Mouse (Mus musculus) heart, embryonic 15.5 days (tissue): ENCODE measurements around the gene Msrb1. TPM values are rescaled to one million over a fixed set of nuclear protein-coding genes. Genes with fewer than 3 reads are reported as not detected.
A peak's percentile ranks its signal among the peaks of the same experiment; 100 is the strongest.
"Not testable (repeated sequence)": the region's sequence is repeated elsewhere in the genome, so short reads cannot be mapped to it uniquely, and the experiment has no call there.

Experiments used
- ATAC-seq: fragments of 200-750 bp; cut with Nextera tagmentation; replicated peaks from 2 replicates; pipeline ENCODE4 v1.8.0; 2017; ENCODE audit warnings: low read depth, moderate TSS enrichment; ENCODE audit not compliant: insufficient number of reproducible peaks, insufficient read depth, low FRiP score
- H3K27ac ChIP-seq: fragments of 300-500 bp; sonication (generic); 2 replicates; pipeline ENCODE4 v1.5.1; 2015; ENCODE audit warnings: mild to moderate bottlenecking, inconsistent platforms
- H3K27me3 ChIP-seq: fragments of 300-500 bp; sonication (generic); 2 replicates; pipeline ENCODE4 v1.6.1; 2015; ENCODE audit warnings: inconsistent platforms
- H3K36me3 ChIP-seq: fragments of 300-500 bp; sonication (generic); 2 replicates; pipeline ENCODE4 v1.6.1; 2015; ENCODE audit warnings: mild to moderate bottlenecking, inconsistent platforms
- H3K4me1 ChIP-seq: fragments of 300-500 bp; sonication (generic); replicated peaks from 2 replicates; pipeline ENCODE4 v1.6.1; 2015; ENCODE audit warnings: inconsistent platforms
- H3K4me2 ChIP-seq: fragments of 300-500 bp; sonication (generic); 2 replicates; pipeline ENCODE4 v1.6.1; 2015; ENCODE audit warnings: inconsistent platforms, mild to moderate bottlenecking, moderate library complexity
- H3K4me3 ChIP-seq: fragments of 300-500 bp; sonication (generic); 2 replicates; pipeline ENCODE4 v1.5.1; 2015; ENCODE audit warnings: mild to moderate bottlenecking, inconsistent platforms
- H3K9ac ChIP-seq: fragments of 300-500 bp; sonication (generic); 2 replicates; pipeline ENCODE4 v1.6.1; 2015; ENCODE audit warnings: mild to moderate bottlenecking, inconsistent platforms
- H3K9me3 ChIP-seq: fragments of 300-500 bp; sonication (generic); replicated peaks from 2 replicates; pipeline ENCODE4 v1.6.1; 2016; ENCODE audit warnings: inconsistent platforms
- WGBS: fragments of 180-500 bp; shearing (Covaris S2); methylation state at CpG from one replicate; pipeline ENCODE4 v1.1.7; 2015; ENCODE audit warnings: mixed read lengths; 5-methylcytosine and 5-hydroxymethylcytosine counted together
- polyA plus RNA-seq: library from polyadenylated mRNA; unstranded; fragments of >200 nt; fragmentation: Nextera tagmentation; extraction: Ambion mirVana; gene quantifications from 2 replicates; pipeline ENCODE4 v1.2.1, GENCODE M21; 2015

Msrb1 gene
- polyA plus RNA-seq, 1 experiment from 2014 or later: 21.4 TPM

DNA sequence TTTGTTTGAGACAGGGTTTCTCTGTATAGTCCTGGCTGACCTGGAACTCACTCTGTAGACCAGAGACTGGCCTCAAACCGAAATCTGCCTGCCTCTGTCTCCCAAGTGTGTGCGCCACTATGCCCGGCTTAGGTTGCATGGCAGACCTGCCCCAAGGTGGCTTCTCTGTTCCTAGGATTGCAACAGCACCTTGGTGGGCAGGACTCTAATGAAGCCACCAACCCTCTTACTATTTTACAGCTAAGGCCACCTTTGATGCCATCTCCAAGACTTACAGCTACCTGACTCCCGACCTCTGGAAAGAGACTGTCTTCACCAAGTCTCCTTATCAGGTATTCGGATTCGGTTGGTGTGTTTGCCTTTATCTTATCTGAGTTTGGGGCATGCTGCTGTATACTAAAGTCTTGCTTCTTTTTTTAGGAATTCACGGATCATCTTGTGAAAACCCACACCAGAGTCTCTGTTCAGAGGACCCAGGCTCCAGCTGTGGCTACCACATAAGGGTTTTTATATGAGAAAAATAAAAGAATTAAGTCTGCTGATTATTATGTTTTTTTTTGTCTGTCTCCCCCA is 15.0 kb upstream of the Msrb1 start:
- 28% methylated on average over 7 of the region's 7 CpGs for WGBS
- Histone ChIP-seq H3K4me1 (peaks cover 34% of the 10 kb centered on the region), H3K36me3 (peaks cover 19% of the 10 kb centered on the region), H3K9ac (peak overlapping the region; percentile 56), H3K4me2 (peak overlapping the region; percentile 70), H3K4me3 (peak overlapping the region; percentile 89)
- H3K9me3 ChIP-seq, H3K27me3 ChIP-seq, H3K27ac ChIP-seq, ATAC-seq: not testable (repeated sequence)

DNA sequence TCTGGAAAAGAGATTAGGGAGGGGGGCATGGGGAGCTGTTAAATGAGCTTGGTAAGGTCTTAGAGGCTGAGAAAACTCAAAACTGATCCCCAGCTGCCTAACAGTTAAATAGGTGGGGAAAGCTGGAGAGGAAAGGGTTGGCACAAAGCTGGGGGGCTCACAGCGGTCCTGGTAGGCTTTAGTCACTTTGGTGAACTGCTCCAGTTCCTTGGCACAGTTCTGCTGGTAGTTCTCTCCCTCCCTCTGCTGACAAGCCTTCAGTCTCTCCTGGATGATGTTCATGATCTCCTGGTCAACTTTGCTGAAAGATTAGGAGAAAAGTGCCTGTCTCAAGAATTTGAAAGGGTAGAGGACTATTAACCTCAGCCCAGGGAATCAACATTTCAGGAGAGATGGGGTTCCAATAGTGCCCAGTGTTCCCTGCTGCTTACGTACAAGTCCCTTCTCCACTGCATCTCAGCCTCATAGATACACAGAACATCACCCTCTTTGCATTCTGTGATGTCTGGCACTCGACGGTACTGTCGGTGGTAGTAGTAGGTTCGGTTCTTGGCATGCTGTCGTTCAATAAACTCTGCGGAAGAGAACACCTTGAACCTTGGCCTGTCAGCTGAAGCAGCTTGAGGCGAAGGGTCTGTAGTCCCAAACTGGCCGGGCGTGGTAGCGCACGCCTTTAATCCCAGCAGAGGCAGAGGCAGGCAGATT is 14.1 kb upstream of the Msrb1 start:
- H3K4me3 ChIP-seq: peak overlapping the region; percentile 89
- H3K4me2 ChIP-seq: peak overlapping the region; percentile 70
- H3K9me3 ChIP-seq: no peaks in the 10 kb centered on the region
- ATAC-seq: no peak
- H3K36me3 ChIP-seq: peaks cover 19% of the 10 kb centered on the region
- 33% methylated on average over 13 of the region's 13 CpGs for WGBS
- H3K9ac ChIP-seq: peak overlapping the region; percentile 56; the same call in 1 of the 2 replicates
- H3K27ac ChIP-seq: no peak overlapping the region
- no peaks in the 10 kb centered on the region for H3K27me3 ChIP-seq
- peaks cover 34% of the 10 kb centered on the region for H3K4me1 ChIP-seq

- Histone ChIP-seq H3K4me1 (peaks cover 34% of the 10 kb centered on the region), H3K4me3 (peak overlapping the region; percentile 89), H3K4me2 (peak overlapping the region; percentile 70), H3K9me3 (no peaks in the 10 kb centered on the region), H3K27ac (peak overlapping the region; percentile 96), H3K9ac (peak overlapping the region; percentile 95), H3K36me3 (peaks cover 16% of the 10 kb centered on the region), H3K27me3 (no peaks in the 10 kb centered on the region; the same call in 1 of the 2 replicates)
- WGBS: 4% methylated on average over 12 of the region's 12 CpGs
- no peak for ATAC-seq
Measured at GRCm38 (mm10) chr17:24723122-24723880, 13.1 kb upstream of the Msrb1 start.

- Histone ChIP-seq H3K27me3 (no peaks in the 10 kb centered on the region; the same call in 1 of the 2 replicates), H3K36me3 (peaks cover 16% of the 10 kb centered on the region), H3K27ac (peak overlapping the region; percentile 96), H3K4me1 (peaks cover 31% of the 10 kb centered on the region), H3K4me3 (peak overlapping the region; percentile 89), H3K9me3 (no peaks in the 10 kb centered on the region), H3K4me2 (peak overlapping the region; percentile 70), H3K9ac (peak overlapping the region; percentile 95)
- ATAC-seq: 0 out of 2 replicates have a peak, but pooled peaks have one; percentile 4
- 0% methylated on average over 15 of the region's 15 CpGs for WGBS
Measured at GRCm38 (mm10) chr17:24723881-24724180, 12.6 kb upstream of the Msrb1 start.

DNA sequence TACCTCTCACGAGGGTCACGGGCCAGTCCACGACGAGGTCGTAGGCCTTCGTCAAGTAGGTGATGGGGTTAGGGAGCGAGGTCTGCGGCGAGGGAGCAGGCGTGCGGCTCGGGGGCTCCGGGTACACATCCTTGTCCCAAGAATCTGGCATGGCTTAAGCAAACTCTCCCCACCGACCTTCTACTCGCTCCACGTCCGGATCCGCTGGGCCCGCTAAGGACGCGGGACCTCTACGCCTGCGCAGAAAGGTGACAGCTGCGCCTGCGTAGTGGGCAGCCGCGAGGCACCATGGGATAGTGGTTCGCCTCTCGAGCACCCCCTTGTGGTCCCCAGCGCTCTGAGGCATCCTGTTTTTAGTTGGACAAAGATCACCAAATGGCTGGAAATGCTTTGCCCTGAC is 12.3 kb upstream of the Msrb1 start, which contains the start of gene Ndufb10:
TSS of gene Ndufb10 (minus strand) at position 295 of the 400 bp plus-strand sequence.
- H3K36me3 ChIP-seq: peaks cover 16% of the 10 kb centered on the region
- H3K9me3 ChIP-seq: no peaks in the 10 kb centered on the region
- H3K4me1 ChIP-seq: peaks cover 27% of the 10 kb centered on the region
- peak within 1 kb of the TSS; percentile 70 for H3K4me2 ChIP-seq
- peak within 1 kb of the TSS; percentile 89 for H3K4me3 ChIP-seq
- H3K27ac ChIP-seq: peak within 1 kb of the TSS; percentile 96
- H3K27me3 ChIP-seq: no peaks in the 10 kb centered on the region; the same call in 1 of the 2 replicates
- ATAC-seq: peak; percentile 72
- 1% methylated on average over 30 of the region's 30 CpGs for WGBS
- peak within 1 kb of the TSS; percentile 95 for H3K9ac ChIP-seq

DNA sequence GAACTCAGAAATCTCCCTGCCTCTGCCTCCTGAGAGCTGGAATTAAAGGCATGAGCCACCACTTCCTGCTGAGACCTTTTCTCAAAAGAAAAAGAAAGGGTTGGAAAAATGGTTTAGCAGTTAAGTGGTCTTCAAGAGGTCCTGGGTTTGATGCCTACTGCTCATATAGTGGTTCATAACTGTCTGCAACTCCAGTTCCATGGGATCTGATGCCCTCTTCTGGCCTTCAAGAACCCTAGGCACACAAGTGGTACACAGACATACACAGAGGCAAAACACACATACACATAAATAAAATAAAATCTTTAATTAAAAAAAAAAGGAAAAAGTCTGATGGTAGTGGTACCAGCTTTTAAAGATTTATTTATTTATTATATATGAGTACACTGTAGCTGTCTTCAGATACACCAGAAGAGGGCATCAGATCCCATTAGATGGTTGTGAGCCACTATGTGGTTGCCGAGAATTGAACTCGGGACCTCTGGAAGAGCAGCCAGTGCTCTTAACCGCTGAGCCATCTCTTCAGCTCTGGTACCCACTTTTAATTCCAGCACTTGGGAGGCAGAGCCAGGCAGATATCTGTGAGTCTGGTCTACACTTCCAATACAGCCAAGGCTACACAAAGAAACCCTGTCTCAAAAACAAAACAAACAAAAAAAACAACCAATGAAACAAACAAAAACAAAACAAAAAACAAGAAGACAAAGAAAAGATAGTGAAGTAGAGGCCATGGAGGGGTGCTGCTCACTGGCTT is 10.6 kb upstream of the Msrb1 start:
- ATAC-seq: no peak

GRCm38 (mm10) chr17:24727618-24728017 is 8.8 kb upstream of the Msrb1 start, which contains the start of gene Rpl3l:
Gene Rpl3l, plus strand, starts transcription at chr17:24727820.
- no peak within 1 kb of the TSS for H3K4me3 ChIP-seq
- no peak for ATAC-seq

More for the DNA sequence above, 10.6 kb upstream of the Msrb1 start:
- no peaks in the 10 kb centered on the region; the same call in 1 of the 2 replicates for H3K27me3 ChIP-seq
- H3K4me1 ChIP-seq: peaks cover 27% of the 10 kb centered on the region
- H3K9ac ChIP-seq: no peak overlapping the region
- no peak overlapping the region for H3K27ac ChIP-seq
- H3K9me3 ChIP-seq: no peaks in the 10 kb centered on the region
- H3K4me3 ChIP-seq: no peak overlapping the region
- WGBS: 73% methylated on average over 3 of the region's 3 CpGs
- H3K4me2 ChIP-seq: no peak overlapping the region
- peaks cover 16% of the 10 kb centered on the region for H3K36me3 ChIP-seq

GRCm38 (mm10) chr17:24728184-24728583 is 8.3 kb upstream of the Msrb1 start:
- Histone ChIP-seq H3K4me2 (no peak overlapping the region), H3K9me3 (no peaks in the 10 kb centered on the region), H3K4me1 (peaks cover 21% of the 10 kb centered on the region), H3K36me3 (no peaks in the 10 kb centered on the region), H3K9ac (no peak overlapping the region), H3K27ac (no peak overlapping the region), H3K4me3 (no peak overlapping the region), H3K27me3 (no peaks in the 10 kb centered on the region; the same call in 1 of the 2 replicates)
- 67% methylated on average over 17 of the region's 17 CpGs for WGBS
- ATAC-seq: no peak

More at GRCm38 (mm10) chr17:24727618-24728017, 8.8 kb upstream of the Msrb1 start, which contains the start of gene Rpl3l:
- Histone ChIP-seq H3K4me2 (no peak within 1 kb of the TSS), H3K27me3 (no peaks in the 10 kb centered on the region; the same call in 1 of the 2 replicates), H3K9me3 (no peaks in the 10 kb centered on the region), H3K36me3 (peaks cover under 1% of the 10 kb centered on the region; the same call in 1 of the 2 replicates), H3K9ac (no peak within 1 kb of the TSS), H3K27ac (no peak within 1 kb of the TSS), H3K4me1 (peaks cover 24% of the 10 kb centered on the region)
- WGBS: 50% methylated on average over 2 of the region's 2 CpGs

- H3K27ac ChIP-seq: no peak overlapping the region
- no peak overlapping the region for H3K4me3 ChIP-seq
- no peaks in the 10 kb centered on the region for H3K36me3 ChIP-seq
- H3K9me3 ChIP-seq: no peaks in the 10 kb centered on the region
- no peak overlapping the region for H3K4me2 ChIP-seq
- peaks cover 19% of the 10 kb centered on the region for H3K4me1 ChIP-seq
- no peak overlapping the region for H3K9ac ChIP-seq
- H3K27me3 ChIP-seq: no peaks in the 10 kb centered on the region; the same call in 1 of the 2 replicates
- ATAC-seq: no peak
- WGBS: 54% methylated on average over 6 of the region's 6 CpGs
Measured at GRCm38 (mm10) chr17:24729067-24729466, 7.4 kb upstream of the Msrb1 start.

GRCm38 (mm10) chr17:24730787-24731186 is 5.7 kb upstream of the Msrb1 start:
- no peak overlapping the region for H3K4me3 ChIP-seq
- peaks cover 16% of the 10 kb centered on the region for H3K4me1 ChIP-seq
- H3K9ac ChIP-seq: no peak overlapping the region
- no peak for ATAC-seq
- H3K4me2 ChIP-seq: no peak overlapping the region
- no peaks in the 10 kb centered on the region for H3K36me3 ChIP-seq
- H3K27ac ChIP-seq: no peak overlapping the region
- no peaks in the 10 kb centered on the region; the same call in 1 of the 2 replicates for H3K27me3 ChIP-seq
- WGBS: 82% methylated on average over 14 of the region's 14 CpGs
- H3K9me3 ChIP-seq: no peaks in the 10 kb centered on the region
